Mouse (Mus musculus): ENCODE data around the gene Wnt2b. TPM values are rescaled to one million over a fixed set of nuclear protein-coding genes. Genes with fewer than 3 reads are reported as not detected.

Gene Wnt2b
- polyA plus RNA-seq, 1 experiment from 2014 or later: 1.1 TPM

DNA sequence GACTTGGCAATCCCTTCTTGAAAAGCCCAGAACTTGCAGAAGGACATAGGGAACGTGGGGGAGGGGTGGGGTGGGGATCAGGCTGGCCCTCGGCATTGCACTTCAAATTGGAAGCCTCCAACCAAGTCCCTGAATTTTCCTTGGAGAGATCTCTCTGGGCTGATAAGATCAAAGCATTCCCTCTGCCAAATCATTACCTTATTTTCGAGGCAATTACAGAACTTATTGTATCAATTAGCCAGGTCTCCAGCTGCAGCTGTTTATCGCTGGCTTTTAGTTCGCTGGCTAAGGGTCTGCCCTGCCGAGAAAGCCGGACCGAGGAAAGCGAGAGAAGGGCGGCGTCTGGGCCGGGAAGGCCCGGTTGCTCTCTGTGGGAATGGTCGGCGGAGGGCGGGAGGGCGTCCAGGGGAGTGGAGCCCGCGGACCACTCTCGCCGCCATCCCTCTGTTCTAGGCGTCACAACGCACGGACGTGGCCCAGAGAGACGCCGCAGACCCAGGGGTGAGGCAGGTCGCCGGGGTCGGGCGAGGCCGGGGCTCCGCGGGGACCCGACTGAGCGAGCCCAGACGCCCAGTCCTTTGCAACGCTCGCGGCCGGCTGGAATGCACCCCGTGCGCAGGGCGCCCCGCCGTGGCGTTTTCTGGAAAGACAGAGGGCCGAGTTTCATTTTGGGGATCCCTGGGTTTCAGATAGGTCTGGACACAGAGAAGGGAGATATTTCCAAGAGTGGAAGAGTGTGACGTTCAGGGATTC, 6.0 kb upstream of the Wnt2b start:
- peak overlapping the region; percentile 87 for H3K9ac ChIP-seq (ENCODE audit: low read length)
- H3K27me3 ChIP-seq (ENCODE audit: control insufficient read depth, insufficient read depth, low read length): peaks cover 5% of the 10 kb centered on the region; the same call in 1 of the 2 replicates
- 2% methylated on average over 49 of the region's 49 CpGs for WGBS
- peak; percentile 76 for ATAC-seq (replicated peaks; ENCODE audit: extremely low read depth, insufficient read depth, low FRiP score)
- H3K36me3 ChIP-seq (ENCODE audit: control insufficient read depth, insufficient read depth): no peaks in the 10 kb centered on the region
- H3K4me1 ChIP-seq (ENCODE audit: control insufficient read depth, insufficient read depth, low read length): peaks cover 8% of the 10 kb centered on the region
- peak overlapping the region; percentile 71 for H3K27ac ChIP-seq (ENCODE audit: low read length)
- H3K9me3 ChIP-seq (replicated peaks; ENCODE audit: control insufficient read depth, low read length): peaks cover 4% of the 10 kb centered on the region; the same call in 1 of the 2 replicates
- H3K4me3 ChIP-seq (ENCODE audit: low read length): peak overlapping the region; percentile 75
- H3K4me2 ChIP-seq (ENCODE audit: low read depth, low read length): peak overlapping the region; percentile 89

DNA sequence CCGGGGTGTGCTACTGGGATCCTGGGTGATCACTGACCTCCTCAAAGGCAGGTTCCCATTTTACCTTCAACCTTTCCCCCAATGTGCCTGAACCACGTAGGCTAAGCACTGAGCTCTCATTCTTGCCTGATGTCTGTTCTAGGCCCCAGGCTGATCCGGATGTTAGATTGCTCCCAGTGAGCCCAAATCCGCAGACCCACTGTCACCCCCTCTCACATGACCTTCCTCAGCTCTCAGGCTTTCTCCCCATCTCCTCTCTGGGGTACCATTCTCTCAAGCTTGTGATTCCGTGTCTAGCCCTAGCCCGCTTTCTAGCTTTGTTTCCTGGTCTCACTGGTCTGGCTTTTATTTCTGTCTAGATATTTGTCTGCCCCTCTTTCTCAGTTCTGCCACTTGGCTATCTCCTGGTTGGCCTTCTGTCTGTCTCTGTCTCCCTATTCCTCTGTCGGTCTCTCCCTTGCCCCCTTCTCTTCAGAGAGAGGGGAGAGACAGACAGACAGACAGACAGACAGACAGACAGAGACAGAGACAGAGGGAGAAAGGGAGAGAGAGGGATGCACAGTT, 4.4 kb upstream of the Wnt2b start:
- Histone ChIP-seq H3K27me3 (ENCODE audit: control insufficient read depth, insufficient read depth, low read length) (peaks cover 17% of the 10 kb centered on the region), H3K36me3 (ENCODE audit: control insufficient read depth, insufficient read depth) (no peaks in the 10 kb centered on the region), H3K27ac (ENCODE audit: low read length) (no peak overlapping the region), H3K9me3 (replicated peaks; ENCODE audit: control insufficient read depth, low read length) (peaks cover 3% of the 10 kb centered on the region; the same call in 1 of the 2 replicates), H3K4me3 (ENCODE audit: low read length) (no peak overlapping the region), H3K4me1 (ENCODE audit: control insufficient read depth, insufficient read depth, low read length) (peaks cover 21% of the 10 kb centered on the region), H3K9ac (ENCODE audit: low read length) (no peak overlapping the region), H3K4me2 (ENCODE audit: low read depth, low read length) (no peak overlapping the region)
- 83% methylated on average over 7 of the region's 7 CpGs for WGBS
- no peak for ATAC-seq (replicated peaks; ENCODE audit: extremely low read depth, insufficient read depth, low FRiP score)

DNA sequence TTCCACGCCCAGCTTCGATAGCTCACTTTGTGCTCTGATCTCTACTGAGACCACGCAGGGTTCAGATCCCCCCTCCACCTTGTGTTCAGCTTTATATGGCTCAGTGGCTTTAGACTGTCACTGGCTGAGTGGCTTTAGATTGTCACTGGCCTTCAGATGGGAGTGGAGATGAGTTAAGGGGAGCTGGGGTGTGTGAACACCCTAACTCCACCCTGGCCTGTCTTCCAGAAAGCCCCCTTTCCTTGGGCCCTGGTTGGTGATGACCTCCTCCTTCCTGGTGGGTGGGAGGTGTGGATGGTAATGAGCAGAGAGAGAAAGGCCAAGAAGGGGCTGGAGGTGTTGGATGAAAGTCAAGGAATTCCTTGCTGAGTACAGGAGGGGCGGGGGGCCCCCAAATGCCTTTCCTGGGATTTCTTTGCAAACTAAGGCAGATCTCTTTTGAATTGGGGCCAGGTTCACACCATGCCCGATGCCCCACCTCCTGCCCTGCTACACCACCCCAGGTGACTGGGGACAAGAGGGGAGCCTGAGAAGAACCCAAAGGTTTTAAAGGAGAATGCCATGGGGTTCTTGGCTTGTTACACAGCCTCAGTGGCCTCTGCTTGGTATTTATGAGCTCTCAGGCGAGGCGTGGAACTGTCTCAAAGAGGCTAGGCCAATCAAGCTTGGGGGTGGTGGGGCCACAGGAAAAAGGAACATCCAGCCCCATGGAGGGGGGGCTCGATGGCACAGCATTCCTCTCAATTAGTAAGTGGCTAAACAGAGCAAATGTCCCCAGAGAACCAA, 3.5 kb upstream of the Wnt2b start:
- Histone ChIP-seq H3K4me3 (ENCODE audit: low read length) (no peak overlapping the region), H3K27ac (ENCODE audit: low read length) (no peak overlapping the region), H3K4me2 (ENCODE audit: low read depth, low read length) (no peak overlapping the region), H3K36me3 (ENCODE audit: control insufficient read depth, insufficient read depth) (no peaks in the 10 kb centered on the region), H3K4me1 (ENCODE audit: control insufficient read depth, insufficient read depth, low read length) (peaks cover 22% of the 10 kb centered on the region), H3K27me3 (ENCODE audit: control insufficient read depth, insufficient read depth, low read length) (peaks cover 26% of the 10 kb centered on the region), H3K9ac (ENCODE audit: low read length) (no peak overlapping the region), H3K9me3 (replicated peaks; ENCODE audit: control insufficient read depth, low read length) (no peaks in the 10 kb centered on the region)
- 71% methylated on average over 8 of the region's 8 CpGs for WGBS
- no peak for ATAC-seq (replicated peaks; ENCODE audit: extremely low read depth, insufficient read depth, low FRiP score)

- Histone ChIP-seq H3K4me2 (ENCODE audit: low read depth, low read length) (no peak overlapping the region), H3K9me3 (replicated peaks; ENCODE audit: control insufficient read depth, low read length) (no peaks in the 10 kb centered on the region), H3K4me3 (ENCODE audit: low read length) (no peak overlapping the region), H3K36me3 (ENCODE audit: control insufficient read depth, insufficient read depth) (no peaks in the 10 kb centered on the region), H3K27ac (ENCODE audit: low read length) (no peak overlapping the region), H3K27me3 (ENCODE audit: control insufficient read depth, insufficient read depth, low read length) (peaks cover 40% of the 10 kb centered on the region), H3K9ac (ENCODE audit: low read length) (no peak overlapping the region), H3K4me1 (ENCODE audit: control insufficient read depth, insufficient read depth, low read length) (peaks cover 20% of the 10 kb centered on the region)
- 27% methylated on average over 12 of the region's 13 CpGs for WGBS
- ATAC-seq (replicated peaks; ENCODE audit: extremely low read depth, insufficient read depth, low FRiP score): no peak
These were observed 1.9 kb upstream of the Wnt2b start for GRCm38 (mm10) chr3:104963331-104964276.

- Histone ChIP-seq H3K4me1 (ENCODE audit: control insufficient read depth, insufficient read depth, low read length) (peaks cover 15% of the 10 kb centered on the region), H3K4me3 (ENCODE audit: low read length) (no peak overlapping the region), H3K27me3 (ENCODE audit: control insufficient read depth, insufficient read depth, low read length) (peaks cover 47% of the 10 kb centered on the region), H3K9me3 (replicated peaks; ENCODE audit: control insufficient read depth, low read length) (no peaks in the 10 kb centered on the region), H3K36me3 (ENCODE audit: control insufficient read depth, insufficient read depth) (no peaks in the 10 kb centered on the region), H3K9ac (ENCODE audit: low read length) (no peak overlapping the region), H3K4me2 (ENCODE audit: low read depth, low read length) (no peak overlapping the region), H3K27ac (ENCODE audit: low read length) (no peak overlapping the region)
- no peak for ATAC-seq (replicated peaks; ENCODE audit: extremely low read depth, insufficient read depth, low FRiP score)
- WGBS: 9% methylated on average over 5 of the region's 5 CpGs
These were observed 1.1 kb upstream of the Wnt2b start for GRCm38 (mm10) chr3:104962866-104963265.

DNA sequence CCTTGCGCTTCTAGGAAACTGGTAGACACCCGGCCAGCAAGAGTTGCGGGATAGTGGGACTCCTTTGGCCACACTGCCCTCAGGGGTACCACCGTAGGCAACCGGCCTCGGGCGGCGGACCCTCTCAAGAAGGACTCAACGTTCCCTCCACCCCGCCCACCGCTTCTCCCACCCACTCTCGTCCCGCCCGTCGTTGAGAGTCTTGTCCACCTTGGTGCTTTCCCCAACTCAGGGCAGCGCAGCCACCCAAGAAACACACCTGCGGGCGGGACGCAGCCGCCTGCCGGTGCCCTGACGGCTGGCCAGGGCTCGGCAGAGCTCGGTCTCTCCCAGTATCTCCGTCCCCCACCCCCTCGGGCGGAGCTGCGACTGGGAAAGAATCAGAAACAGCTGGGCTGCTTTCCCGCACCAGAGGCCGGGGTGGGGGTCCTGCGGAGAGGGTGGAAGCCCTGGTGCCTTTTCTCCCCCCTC, 455 bp upstream of the Wnt2b start:
- Histone ChIP-seq H3K4me1 (ENCODE audit: control insufficient read depth, insufficient read depth, low read length) (peaks cover 15% of the 10 kb centered on the region), H3K9me3 (replicated peaks; ENCODE audit: control insufficient read depth, low read length) (no peaks in the 10 kb centered on the region), H3K36me3 (ENCODE audit: control insufficient read depth, insufficient read depth) (no peaks in the 10 kb centered on the region), H3K27ac (ENCODE audit: low read length) (no peak overlapping the region), H3K4me3 (ENCODE audit: low read length) (peak overlapping the region; percentile 62), H3K4me2 (ENCODE audit: low read depth, low read length) (peak overlapping the region; percentile 94), H3K27me3 (ENCODE audit: control insufficient read depth, insufficient read depth, low read length) (peaks cover 47% of the 10 kb centered on the region), H3K9ac (ENCODE audit: low read length) (peak overlapping the region; percentile 67)
- no peak for ATAC-seq (replicated peaks; ENCODE audit: extremely low read depth, insufficient read depth, low FRiP score)
- under 1% methylated on average over 31 of the region's 31 CpGs for WGBS

DNA sequence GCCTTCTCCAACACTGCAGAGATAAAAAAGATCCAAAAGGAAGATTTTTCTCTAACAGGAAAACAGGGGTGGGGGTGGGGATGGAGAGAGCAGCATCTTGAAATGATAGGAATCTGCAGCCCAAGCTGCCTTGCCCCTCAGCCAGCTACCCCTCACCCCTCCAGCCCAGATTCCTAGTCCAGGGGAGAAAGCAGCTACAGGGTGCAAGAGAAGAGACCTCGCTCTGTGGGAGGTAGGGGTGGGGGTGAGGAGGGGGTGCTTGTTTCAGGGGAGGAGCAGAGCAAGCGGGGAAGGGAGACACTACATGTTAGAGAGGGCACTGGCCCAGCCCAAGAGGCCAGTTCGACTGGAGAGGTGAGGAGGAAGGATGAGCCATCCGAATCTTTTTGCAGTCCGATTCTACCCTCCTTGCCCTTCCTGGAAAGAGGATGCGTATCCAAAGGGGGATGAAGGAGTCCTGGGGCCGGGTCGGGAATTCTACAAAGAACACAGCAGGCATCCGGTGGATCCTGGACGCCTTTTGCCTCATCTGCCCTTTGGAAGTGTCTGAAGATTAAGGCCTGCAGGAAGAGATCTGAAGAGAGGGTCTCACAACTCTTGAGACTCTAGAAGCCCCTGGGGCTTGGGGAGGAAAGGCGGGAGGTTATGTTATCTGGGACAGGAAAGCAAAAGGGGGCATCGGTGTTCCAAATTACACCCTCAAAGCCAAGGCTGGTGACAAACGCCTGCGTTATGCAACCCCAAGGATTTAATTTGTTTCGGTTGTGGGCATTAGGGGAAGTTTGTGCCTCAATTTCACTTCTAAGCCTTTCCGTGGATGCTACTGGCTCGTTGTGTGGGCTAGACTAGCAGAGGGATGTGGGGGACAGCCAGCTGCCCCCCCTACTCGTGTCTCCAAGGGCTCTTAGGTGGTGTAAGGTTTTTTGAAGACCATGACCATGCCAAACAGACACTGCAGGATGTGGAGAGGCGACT, 1.4 kb downstream of the Wnt2b start:
- H3K36me3 ChIP-seq (ENCODE audit: control insufficient read depth, insufficient read depth): no peaks in the 10 kb centered on the region
- no peak overlapping the region for H3K9ac ChIP-seq (ENCODE audit: low read length)
- H3K4me1 ChIP-seq (ENCODE audit: control insufficient read depth, insufficient read depth, low read length): peaks cover 15% of the 10 kb centered on the region
- no peak overlapping the region for H3K27ac ChIP-seq (ENCODE audit: low read length)
- no peak overlapping the region; the same call in 1 of the 2 replicates for H3K4me3 ChIP-seq (ENCODE audit: low read length)
- no peak for ATAC-seq (replicated peaks; ENCODE audit: extremely low read depth, insufficient read depth, low FRiP score)
- peaks cover 47% of the 10 kb centered on the region for H3K27me3 ChIP-seq (ENCODE audit: control insufficient read depth, insufficient read depth, low read length)
- no peaks in the 10 kb centered on the region for H3K9me3 ChIP-seq (replicated peaks; ENCODE audit: control insufficient read depth, low read length)
- no peak overlapping the region for H3K4me2 ChIP-seq (ENCODE audit: low read depth, low read length)
- WGBS: 13% methylated on average over 19 of the region's 19 CpGs
